Mouse (Mus musculus) midbrain, embryonic 16.5 days (tissue): ENCODE measurements at regions not wholly inside any gene's neighbourhood (a gene's known extent, or its start where the extent isn't known, plus 50 kb on each side); places are given as distances from the start of the nearest gene placed in this dataset.

Experiments
- ATAC-seq: fragments of 200-750 bp; cut with Nextera tagmentation; 2 replicates; pipeline ENCODE4 v1.8.0; 2017; ENCODE audit warnings: moderate TSS enrichment
- H3K27ac ChIP-seq: fragments of 300-500 bp; sonication (generic); 2 replicates; pipeline ENCODE4 v1.5.1; 2014; ENCODE audit warnings: mild to moderate bottlenecking, low read length, mixed read lengths
- H3K27me3 ChIP-seq: fragments of 300-500 bp; sonication (generic); 2 replicates; pipeline ENCODE4 v1.6.1; 2014; ENCODE audit warnings: low read depth, low read length, mixed read lengths; ENCODE audit not compliant: control insufficient read depth, insufficient read depth
- H3K36me3 ChIP-seq: fragments of 300-500 bp; sonication (generic); 2 replicates; pipeline ENCODE4 v1.6.1; 2014; ENCODE audit warnings: mild to moderate bottlenecking, low read length, moderate library complexity, mixed read lengths; ENCODE audit not compliant: control insufficient read depth, insufficient read depth
- H3K4me1 ChIP-seq: fragments of 300-500 bp; sonication (generic); 2 replicates; pipeline ENCODE4 v1.6.1; 2014; ENCODE audit warnings: mild to moderate bottlenecking, low read length, mixed read lengths; ENCODE audit not compliant: control insufficient read depth, insufficient read depth
- H3K4me2 ChIP-seq: fragments of 300-500 bp; sonication (generic); 2 replicates; pipeline ENCODE4 v1.6.1; 2014; ENCODE audit warnings: mild to moderate bottlenecking, low read length, mixed read lengths
- H3K4me3 ChIP-seq: fragments of 300-500 bp; sonication (generic); 2 replicates; pipeline ENCODE4 v1.5.1; 2014; ENCODE audit warnings: low read depth, mild to moderate bottlenecking, low read length, moderate library complexity, mixed read lengths
- H3K9ac ChIP-seq: fragments of 300-500 bp; sonication (generic); 2 replicates; pipeline ENCODE4 v1.6.1; 2014; ENCODE audit warnings: low read depth, low read length, mixed read lengths
- H3K9me3 ChIP-seq: fragments of 300-500 bp; sonication (generic); replicated peaks from 2 replicates; pipeline ENCODE4 v1.6.1; 2014; ENCODE audit warnings: mild to moderate bottlenecking, low read length, mixed read lengths; ENCODE audit not compliant: control insufficient read depth, poor library complexity, severe bottlenecking
- WGBS: fragments of 180-500 bp; shearing (Covaris S2); extraction: QIAGEN DNeasy Blood & Tissue Kit; methylation state at CpG from one replicate; pipeline ENCODE4 v1.1.7; 2014; 5-methylcytosine and 5-hydroxymethylcytosine counted together

DNA sequence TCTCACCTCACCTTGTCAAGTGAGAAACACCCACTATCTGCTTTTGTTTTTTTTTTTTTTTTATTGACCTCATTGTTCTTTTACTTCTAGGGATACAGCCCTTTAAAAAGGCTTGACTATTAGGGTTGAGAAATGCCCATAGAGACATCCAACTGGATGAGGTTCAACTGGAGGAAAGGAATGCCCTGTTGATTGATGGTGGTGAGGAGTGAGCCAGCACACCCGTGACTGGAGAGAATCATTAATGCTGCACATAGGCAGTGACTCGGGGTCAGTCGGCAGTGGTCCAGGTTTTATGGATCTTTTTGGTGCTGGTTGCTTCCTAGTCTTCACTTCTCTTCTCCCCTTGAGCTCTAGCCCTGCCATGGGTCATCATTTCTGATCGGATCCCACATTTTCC lies 82.9 kb upstream of the Cryz start:
- H3K9ac ChIP-seq: no peak overlapping the region
- no peak for ATAC-seq
- no peak overlapping the region for H3K27ac ChIP-seq
- H3K27me3 ChIP-seq: no peaks in the 10 kb centered on the region
- WGBS: 95% methylated on average over 4 of the region's 4 CpGs
- no peaks in the 10 kb centered on the region for H3K9me3 ChIP-seq
- H3K36me3 ChIP-seq: no peaks in the 10 kb centered on the region
- H3K4me1 ChIP-seq: no peaks in the 10 kb centered on the region; the same call in 1 of the 2 replicates
- H3K4me2 ChIP-seq: no peak overlapping the region
- no peak overlapping the region for H3K4me3 ChIP-seq

DNA sequence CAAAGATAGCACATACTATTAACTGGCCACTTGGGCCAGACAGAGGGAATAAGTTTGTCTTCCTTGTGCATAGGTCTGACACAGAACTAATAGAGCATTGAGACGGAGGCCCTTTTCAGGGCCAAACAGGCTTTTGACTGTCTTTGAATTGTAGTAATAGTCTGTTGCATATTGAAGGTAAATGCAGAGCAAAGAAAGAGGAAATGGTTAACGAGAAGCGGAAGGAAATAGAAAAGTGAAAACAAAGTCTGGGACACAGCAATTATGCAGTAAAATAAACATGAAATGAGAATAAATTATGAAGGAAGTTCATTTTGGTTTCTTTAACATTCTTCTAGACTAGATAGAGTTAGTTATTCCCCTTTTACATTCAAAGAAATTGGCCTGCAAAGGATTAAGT lies 86.4 kb upstream of the Cryz start:
- no peaks in the 10 kb centered on the region; the same call in 1 of the 2 replicates for H3K4me1 ChIP-seq
- 83% methylated on average over 3 of the region's 3 CpGs for WGBS
- H3K4me3 ChIP-seq: no peak overlapping the region
- no peak overlapping the region for H3K4me2 ChIP-seq
- no peak overlapping the region for H3K9ac ChIP-seq
- H3K27me3 ChIP-seq: no peaks in the 10 kb centered on the region
- no peak overlapping the region for H3K27ac ChIP-seq
- H3K9me3 ChIP-seq: no peaks in the 10 kb centered on the region
- no peaks in the 10 kb centered on the region for H3K36me3 ChIP-seq
- ATAC-seq: no peak

- no peak for ATAC-seq
- H3K27me3 ChIP-seq: no peaks in the 10 kb centered on the region
- H3K36me3 ChIP-seq: no peaks in the 10 kb centered on the region
- no peak overlapping the region for H3K27ac ChIP-seq
- H3K9me3 ChIP-seq: no peaks in the 10 kb centered on the region
- H3K9ac ChIP-seq: no peak overlapping the region
- H3K4me3 ChIP-seq: no peak overlapping the region
- H3K4me2 ChIP-seq: no peak overlapping the region
- H3K4me1 ChIP-seq: no peaks in the 10 kb centered on the region; the same call in 1 of the 2 replicates
- 59% methylated on average over 6 of the region's 6 CpGs for WGBS
Observed at GRCm38 (mm10) chr3:154509394-154509793, 87.1 kb upstream of the Cryz start.

- Histone ChIP-seq H3K4me2 (no peak overlapping the region), H3K9me3 (no peaks in the 10 kb centered on the region; the same call in 1 of the 2 replicates), H3K4me3 (no peak overlapping the region), H3K36me3 (no peaks in the 10 kb centered on the region), H3K9ac (no peak overlapping the region), H3K4me1 (no peaks in the 10 kb centered on the region), H3K27me3 (no peaks in the 10 kb centered on the region), H3K27ac (no peak overlapping the region)
- 90% methylated on average over 2 of the region's 2 CpGs for WGBS
- no peak for ATAC-seq
Observed at GRCm38 (mm10) chr3:154493387-154493920, 103.1 kb upstream of the Cryz start.

DNA sequence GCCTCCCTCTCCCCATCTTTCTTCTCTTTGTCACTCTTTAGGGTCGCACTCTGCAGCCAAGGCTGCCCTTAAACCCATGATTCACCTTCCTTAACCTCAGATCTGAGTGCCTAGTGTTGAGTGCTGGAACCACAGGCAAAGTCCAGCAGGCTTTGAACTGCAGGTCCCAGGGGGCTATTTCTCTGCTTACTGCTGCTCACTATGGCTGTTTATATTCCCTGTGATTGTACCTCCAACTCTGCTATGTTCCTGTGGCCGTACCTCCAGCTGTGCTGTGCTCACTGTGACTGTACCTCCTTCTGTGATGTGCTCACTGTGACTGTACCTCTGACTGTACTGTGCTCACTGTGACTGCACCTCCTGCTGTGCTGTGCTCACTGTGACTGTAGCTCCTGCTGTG lies 124.1 kb upstream of the Cryz start:
- H3K36me3 ChIP-seq: no peaks in the 10 kb centered on the region
- H3K9me3 ChIP-seq: no peaks in the 10 kb centered on the region
- no peak overlapping the region for H3K27ac ChIP-seq
- peaks cover 2% of the 10 kb centered on the region; the same call in 1 of the 2 replicates for H3K27me3 ChIP-seq
- H3K4me3 ChIP-seq: no peak overlapping the region
- no peak for ATAC-seq
- H3K4me1 ChIP-seq: peaks cover 9% of the 10 kb centered on the region
- no peak overlapping the region for H3K4me2 ChIP-seq
- 83% methylated on average over 2 of the region's 2 CpGs for WGBS
- H3K9ac ChIP-seq: no peak overlapping the region

DNA sequence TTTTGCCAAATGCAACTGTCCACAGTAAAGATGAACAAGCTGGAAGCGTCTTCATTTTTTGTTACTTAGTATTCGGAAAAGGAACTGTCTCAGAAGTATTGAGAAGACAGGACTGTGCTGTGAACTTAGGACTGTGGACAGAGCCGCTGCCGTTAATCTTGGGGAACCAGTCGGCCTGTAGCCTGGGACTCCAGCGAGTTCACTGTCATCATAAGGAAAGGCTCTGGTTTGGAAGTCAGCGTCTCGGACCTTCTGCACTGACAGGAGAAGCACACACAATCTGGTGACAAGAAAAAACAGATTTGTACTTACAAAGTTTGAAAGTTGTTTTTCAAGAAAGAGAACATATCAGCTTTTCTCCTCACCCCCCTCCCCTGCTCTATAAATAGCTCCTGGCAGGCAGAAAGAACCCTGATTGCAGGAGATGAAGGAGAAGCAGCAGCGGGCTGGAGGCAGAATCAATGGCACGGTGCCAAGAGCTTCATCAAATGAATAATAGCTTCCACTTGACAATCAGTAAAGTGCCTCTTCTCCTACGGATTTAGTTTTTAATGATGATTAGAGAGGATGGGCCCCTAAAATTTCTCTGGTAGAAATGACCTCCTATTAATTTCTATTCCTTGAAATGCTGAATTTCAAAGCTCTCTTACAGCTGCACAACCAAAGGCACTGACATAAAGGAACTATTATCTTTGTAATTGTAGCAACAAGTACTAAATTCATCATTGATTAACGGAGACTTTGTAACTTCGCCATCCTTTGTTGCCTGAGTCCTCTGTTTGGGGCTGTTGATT lies 128.7 kb upstream of the Cryz start:
- H3K36me3 ChIP-seq: no peaks in the 10 kb centered on the region
- H3K4me3 ChIP-seq: no peak overlapping the region
- peaks cover 12% of the 10 kb centered on the region for H3K4me1 ChIP-seq
- H3K4me2 ChIP-seq: peak overlapping the region; percentile 18
- 29% methylated on average over 13 of the region's 13 CpGs for WGBS
- H3K9me3 ChIP-seq: no peaks in the 10 kb centered on the region
- peaks cover 2% of the 10 kb centered on the region; the same call in 1 of the 2 replicates for H3K27me3 ChIP-seq
- H3K9ac ChIP-seq: no peak overlapping the region
- no peak overlapping the region for H3K27ac ChIP-seq
- ATAC-seq: peak; percentile 68

DNA sequence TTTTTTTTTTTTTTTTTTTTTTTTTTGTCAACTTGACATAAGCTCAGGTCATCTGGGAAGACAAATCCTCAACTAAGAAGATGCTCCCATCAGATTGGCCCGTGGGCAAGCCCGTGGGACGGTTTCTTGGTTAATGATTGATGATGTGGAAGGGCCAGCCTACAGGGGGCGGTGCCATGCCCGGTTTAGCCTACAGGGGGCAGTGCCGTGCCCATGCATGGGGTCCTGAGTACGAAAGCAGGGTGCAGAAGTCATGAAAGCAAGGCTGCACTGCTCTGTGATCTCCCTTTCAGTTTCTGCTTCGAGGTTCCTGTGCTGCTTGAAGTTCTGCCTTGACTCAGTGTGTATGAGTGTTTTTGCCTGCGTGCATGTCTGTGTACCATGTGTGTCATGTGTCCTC lies 127.7 kb upstream of the Lhx8 start:
- 80% methylated on average over 9 of the region's 9 CpGs for WGBS
- H3K9me3 ChIP-seq: no peaks in the 10 kb centered on the region
- no peaks in the 10 kb centered on the region for H3K36me3 ChIP-seq
- H3K27ac ChIP-seq: no peak overlapping the region
- no peak overlapping the region for H3K4me3 ChIP-seq
- no peak for ATAC-seq
- no peak overlapping the region for H3K4me2 ChIP-seq
- no peak overlapping the region for H3K9ac ChIP-seq
- no peaks in the 10 kb centered on the region for H3K27me3 ChIP-seq
- H3K4me1 ChIP-seq: no peaks in the 10 kb centered on the region

- Histone ChIP-seq H3K4me2 (no peak overlapping the region), H3K36me3 (no peaks in the 10 kb centered on the region), H3K4me1 (no peaks in the 10 kb centered on the region), H3K4me3 (no peak overlapping the region), H3K27me3 (no peaks in the 10 kb centered on the region), H3K27ac (no peak overlapping the region), H3K9ac (no peak overlapping the region), H3K9me3 (no peaks in the 10 kb centered on the region)
- no peak for ATAC-seq
Observed at GRCm38 (mm10) chr3:154453025-154453424, 122.6 kb upstream of the Lhx8 start.

- 89% methylated on average over 6 of the region's 6 CpGs for WGBS
- no peak overlapping the region for H3K4me3 ChIP-seq
- no peak for ATAC-seq
- H3K36me3 ChIP-seq: no peaks in the 10 kb centered on the region
- no peak overlapping the region for H3K4me2 ChIP-seq
- H3K27me3 ChIP-seq: no peaks in the 10 kb centered on the region
- H3K27ac ChIP-seq: no peak overlapping the region
- no peaks in the 10 kb centered on the region for H3K4me1 ChIP-seq
- H3K9me3 ChIP-seq: no peaks in the 10 kb centered on the region
- H3K9ac ChIP-seq: no peak overlapping the region
Observed at GRCm38 (mm10) chr3:154452585-154452984, 122.1 kb upstream of the Lhx8 start.
